Mouse (Mus musculus): ENCODE results near the gene Lrrn2.

GRCm38 (mm10) chr1:132834037-132834436 is 46.0 kb upstream of the Lrrn2 start:
- TF ChIP-seq POLR2AphosphoS2 (IDR thresholded peaks at IDR 0.05; ENCODE audit: low read length) (no peak), RCOR1 (IDR thresholded peaks at IDR 0.05; ENCODE audit: low read depth, low read length) (no peak), MAX (IDR thresholded peaks at IDR 0.05; ENCODE audit: low read length) (no peak), POLR2A (IDR thresholded peaks at IDR 0.05; ENCODE audit: control insufficient read depth in 1 of 2, insufficient read depth in 1 of 2, low read depth in 1 of 2, low read length in 2 of 2, poor library complexity in 1 of 2) (no peak), EP300 (IDR thresholded peaks at IDR 0.05; ENCODE audit: low read depth in 1 of 2, low read length in 2 of 2) (no peak)
